Mouse (Mus musculus) liver, embryonic 15.5 days (tissue): ENCODE results near the gene Slc2a3. TPM values are rescaled to one million over a fixed set of nuclear protein-coding genes. Genes with fewer than 3 reads are reported as not detected.

Source experiments
- microRNA-seq: library from miRNA; unstranded; fragments of <30 nt; microRNA quantifications from one replicate; pipeline ENCODE4, GENCODE M21; 2016
- polyA plus RNA-seq: library from polyadenylated mRNA; unstranded; fragments of >200 nt; fragmentation: Nextera tagmentation; extraction: Ambion mirVana; gene quantifications from 2 replicates; pipeline ENCODE4 v1.2.1, GENCODE M21; 2015

The Slc2a3 gene
- polyA plus RNA-seq, 1 experiment from 2014 or later, result 11.8 TPM

Small RNA genes lying within 50 kb of the gene (microRNA-seq; reads per million reads assigned to microRNA genes)
- gene Mir7231, result not detected

Other genes starting within 250 kb of the Slc2a3 start
- not detected in 2 replicates for gene Aicda, start 247.8 kb downstream of the Slc2a3 start, polyA plus RNA-seq
- 4.6 and 5.2 TPM in 2 replicates for gene Apobec1, start 199.2 kb downstream of the Slc2a3 start, polyA plus RNA-seq
- gene Gdf3, start 191.6 kb downstream of the Slc2a3 start, polyA plus RNA-seq, result 1.2 and 1.6 TPM in 2 replicates
- gene Dppa3, start 175.2 kb downstream of the Slc2a3 start, polyA plus RNA-seq, result not detected in 2 replicates
- not detected in 2 replicates for gene Nanog, start 94.2 kb downstream of the Slc2a3 start, polyA plus RNA-seq
- 1.3 and 1.5 TPM in 2 replicates for gene Foxj2, start 18.3 kb upstream of the Slc2a3 start, polyA plus RNA-seq
- 1.0 TPM in 2 replicates for gene C3ar1, start 54.5 kb upstream of the Slc2a3 start, polyA plus RNA-seq
- 24.2 and 25.8 TPM in 2 replicates for gene Necap1, start 72.8 kb upstream of the Slc2a3 start, polyA plus RNA-seq
- gene Clec4a1, start 120.2 kb upstream of the Slc2a3 start, polyA plus RNA-seq, result 6.0 and 6.2 TPM in 2 replicates
- gene Clec4a3, start 150.9 kb upstream of the Slc2a3 start, polyA plus RNA-seq, result 7.0 and 7.6 TPM in 2 replicates
- not detected in 2 replicates for gene Clec4a4, start 188.7 kb upstream of the Slc2a3 start, polyA plus RNA-seq
- gene Clec4b1, start 248.3 kb upstream of the Slc2a3 start, polyA plus RNA-seq, result not detected in 2 replicates